ENCODE assay signal across 8 mouse cellular contexts in the genomic region with DNA sequence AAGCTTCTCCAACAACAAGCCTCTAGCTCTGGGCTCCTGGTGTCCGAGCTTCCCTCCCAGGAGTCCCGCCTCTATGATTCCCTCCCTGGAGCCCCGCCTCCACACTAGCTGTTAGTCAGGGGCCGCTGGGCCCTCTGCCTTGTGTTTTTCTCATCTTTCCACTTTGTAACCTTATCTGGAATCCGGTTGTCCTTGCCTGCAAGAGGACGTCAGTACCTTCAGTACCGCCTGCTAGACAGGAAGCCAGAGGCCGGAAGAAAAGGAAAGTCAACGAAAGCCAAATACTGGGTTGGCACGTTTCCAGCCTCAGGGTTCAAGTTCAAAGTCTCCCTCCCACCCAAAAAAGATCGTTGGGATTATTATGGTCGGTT. TPM values are rescaled to one million over a fixed set of nuclear protein-coding genes. Genes with fewer than 3 reads are reported as not detected.
DNase-seq lines count a peak whose midpoint lies in the region; ATAC-seq lines count a peak whose summit lies in the region.

No protein-coding gene starts in this region.

- peak overlapping the region; percentile 50 for H3K4me2 ChIP-seq in heart, embryonic 12.5 days

- no peaks in the 10 kb centered on the region for H3K36me3 ChIP-seq in heart, embryonic 12.5 days

- peaks cover 24% of the 10 kb centered on the region for H3K27me3 ChIP-seq in heart, embryonic 12.5 days (replicated peaks)

- WGBS in heart, embryonic 12.5 days, result 4% methylated on average over 12 of the region's 12 CpGs

- peak; percentile 71 for ATAC-seq in heart, embryonic 12.5 days (ENCODE audit: insufficient number of reproducible peaks, low FRiP score)
- ATAC-seq in megakaryocyte progenitor cell, adult 5-6 weeks (replicated peaks; ENCODE audit: poor library complexity), result peak; percentile 55

- no peak overlapping the region for H3K4me3 ChIP-seq in brown adipose tissue, adult 24 weeks (ENCODE audit: insufficient read depth, low read depth, low read length)
- H3K4me3 ChIP-seq in heart, embryonic 12.5 days, result no peak overlapping the region

- H3K9ac ChIP-seq in heart, embryonic 12.5 days, result peak overlapping the region; percentile 38; the same call in 1 of the 2 replicates

- no peaks in the 10 kb centered on the region for H3K9me3 ChIP-seq in heart, embryonic 12.5 days (replicated peaks)

- H3K4me1 ChIP-seq in brown adipose tissue, adult 24 weeks (ENCODE audit: control insufficient read depth, insufficient read depth, insufficient read length, low read length), result 0 out of 2 replicates have a peak, but pooled peaks cover 2% of the 10 kb centered on the region
- H3K4me1 ChIP-seq in heart, embryonic 12.5 days (replicated peaks), result peaks cover 18% of the 10 kb centered on the region

- peak overlapping the region; percentile 54 for H3K27ac ChIP-seq in brown adipose tissue, adult 24 weeks (replicated peaks; ENCODE audit: low read depth, low read length)
- H3K27ac ChIP-seq in heart, embryonic 12.5 days (ENCODE audit: poor library complexity, severe bottlenecking), result peak overlapping the region; percentile 64; the same call in 1 of the 2 replicates

- peak; percentile 46 for DNase-seq in Muller cell, postnatal 12 days (ENCODE audit: inconsistent ontology term)
- peak; percentile 85 to 87 for DNase-seq in kidney, postnatal 25 days
- no peak for DNase-seq in layer of hippocampus, adult 9-10 months (ENCODE audit: low spot score)
- no peak for DNase-seq in layer of hippocampus, adult 8-10 months (ENCODE audit: low spot score in 2 of 2)
- no peak for DNase-seq in cerebellum, adult 11-12 months

RNA-seq across cellular contexts. Expression of a gene that starts 15.9 kb away (rescaled TPM):
- polyA plus RNA-seq in brown adipose tissue, adult 24 weeks (2012; ENCODE audit: insufficient read depth, insufficient read length, missing spikeins), result 2.3 and 4.2 TPM in 2 replicates
- polyA plus RNA-seq in heart, embryonic 12.5 days (2016; fragmentation: Nextera tagmentation; extraction: Ambion mirVana), result 4.9 and 5.6 TPM in 2 replicates
- 80.9 and 119 TPM in 2 replicates for total RNA-seq in megakaryocyte progenitor cell, adult 5-6 weeks (2015)
- total RNA-seq in megakaryocyte progenitor cell, adult 5-6 weeks (2017), result 154 and 205 TPM in 2 replicates
- 10 to 100 TPM in 2 of 4 experiments, 1 to 10 TPM in 2; 4.8 to 33.7 (median 19.7) TPM for total RNA-seq in layer of hippocampus, adult 8-10 months (2022)

Comparison
In these comparisons a context has a peak if more than half of its experiments do, and no peak if none do; other contexts are left out.
1. DNase-seq: peak in Muller cell, postnatal 12 days (single experiment) and kidney, postnatal 25 days (2 of 2); none in layer of hippocampus, adult 9-10 months (single experiment), layer of hippocampus, adult 8-10 months (0 of 2) and cerebellum, adult 11-12 months (single experiment).